Mouse (Mus musculus) forebrain, embryonic 14.5 days (tissue): ENCODE results near the gene Fes. TPM values are rescaled to one million over a fixed set of nuclear protein-coding genes. Genes with fewer than 3 reads are reported as not detected.
A peak's percentile ranks its signal among the peaks of the same experiment; 100 is the strongest.

ENCODE experiments used
- ATAC-seq: fragments of 200-750 bp; cut with Nextera tagmentation; 2 replicates; pipeline ENCODE4 v1.8.0; 2017; ENCODE audit warnings: mild to moderate bottlenecking, moderate library complexity
- DNase-seq: peaks from one replicate; pipeline ENCODE4 v3.0.0-alpha.2; 2015; ENCODE audit warnings: low spot score
- H3K27ac ChIP-seq: fragments of 300-500 bp; sonication (generic); 2 replicates; pipeline ENCODE4 v1.5.1; 2014; ENCODE audit warnings: low read depth, mild to moderate bottlenecking, control low read depth, low read length, moderate library complexity
- H3K27me3 ChIP-seq: fragments of 300-500 bp; sonication (generic); replicated peaks from 2 replicates; pipeline ENCODE4 v1.6.1; 2014; ENCODE audit warnings: low read length, control low read depth, mixed read lengths; ENCODE audit not compliant: control insufficient read depth, insufficient read depth
- H3K36me3 ChIP-seq: fragments of 300-500 bp; sonication (generic); 2 replicates; pipeline ENCODE4 v1.6.1; 2014; ENCODE audit warnings: low read length, control low read depth; ENCODE audit not compliant: control insufficient read depth, insufficient read depth
- H3K4me1 ChIP-seq: fragments of 300-500 bp; sonication (generic); 2 replicates; pipeline ENCODE4 v1.6.1; 2014; ENCODE audit warnings: antibody characterized with exemption, low read length, control low read depth; ENCODE audit not compliant: control insufficient read depth, insufficient read depth
- H3K4me2 ChIP-seq: fragments of 300-500 bp; sonication (generic); 2 replicates; pipeline ENCODE4 v1.6.1; 2014; ENCODE audit warnings: mild to moderate bottlenecking, control low read depth, low read length
- H3K4me3 ChIP-seq: fragments of 300-500 bp; sonication (generic); 2 replicates; pipeline ENCODE4 v1.5.1; 2014; ENCODE audit warnings: low read depth, low read length, control low read depth
- H3K9ac ChIP-seq: fragments of 300-500 bp; sonication (generic); 2 replicates; pipeline ENCODE4 v1.6.1; 2014; ENCODE audit warnings: mild to moderate bottlenecking, low read length, control low read depth, moderate library complexity
- H3K9me3 ChIP-seq: fragments of 300-500 bp; sonication (generic); replicated peaks from 2 replicates; pipeline ENCODE4 v1.6.1; 2016; ENCODE audit warnings: low read length, control low read depth, mixed read lengths; ENCODE audit not compliant: control insufficient read depth
- WGBS: fragments of 180-500 bp; shearing (Covaris S2); extraction: QIAGEN DNeasy Blood & Tissue Kit; methylation state at CpG from one replicate; pipeline ENCODE4 v1.1.7; 2014; 5-methylcytosine and 5-hydroxymethylcytosine counted together
- polyA plus RNA-seq: library from polyadenylated mRNA; unstranded; fragments of >200 nt; fragmentation: Nextera tagmentation; extraction: Ambion mirVana; gene quantifications from 2 replicates; pipeline ENCODE4 v1.2.1, GENCODE M21; 2014

The Fes gene
- polyA plus RNA-seq, 1 experiment from 2014 or later, result 2.4 TPM

DNA sequence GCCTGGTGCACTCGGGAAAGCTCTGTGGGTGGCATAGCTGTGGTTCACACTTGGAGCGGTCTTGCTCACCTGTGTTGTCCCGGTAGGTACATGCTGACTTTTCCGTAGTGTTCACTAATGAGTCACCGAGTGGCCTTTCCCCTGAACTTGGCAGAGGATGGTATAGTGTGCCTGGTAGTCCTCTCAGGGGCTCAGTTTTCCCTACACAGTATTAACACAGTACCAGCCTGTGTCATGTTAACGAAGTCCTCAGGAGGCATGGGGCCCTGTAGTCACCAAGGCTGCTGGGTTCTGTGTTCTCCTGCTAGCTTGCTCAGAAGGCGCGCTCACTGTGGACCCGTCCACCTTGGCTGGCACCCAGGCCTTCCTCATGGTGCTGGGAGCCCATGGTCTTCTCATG lies 22.6 kb upstream of the Fes start:
- no peak for ATAC-seq
- no peak for DNase-seq
- Histone ChIP-seq H3K4me1 (no peaks in the 10 kb centered on the region), H3K9ac (no peak overlapping the region), H3K27ac (no peak overlapping the region), H3K4me2 (no peak overlapping the region), H3K9me3 (no peaks in the 10 kb centered on the region), H3K27me3 (no peaks in the 10 kb centered on the region), H3K36me3 (no peaks in the 10 kb centered on the region), H3K4me3 (no peak overlapping the region)
- 76% methylated on average over 9 of the region's 9 CpGs for WGBS

DNA sequence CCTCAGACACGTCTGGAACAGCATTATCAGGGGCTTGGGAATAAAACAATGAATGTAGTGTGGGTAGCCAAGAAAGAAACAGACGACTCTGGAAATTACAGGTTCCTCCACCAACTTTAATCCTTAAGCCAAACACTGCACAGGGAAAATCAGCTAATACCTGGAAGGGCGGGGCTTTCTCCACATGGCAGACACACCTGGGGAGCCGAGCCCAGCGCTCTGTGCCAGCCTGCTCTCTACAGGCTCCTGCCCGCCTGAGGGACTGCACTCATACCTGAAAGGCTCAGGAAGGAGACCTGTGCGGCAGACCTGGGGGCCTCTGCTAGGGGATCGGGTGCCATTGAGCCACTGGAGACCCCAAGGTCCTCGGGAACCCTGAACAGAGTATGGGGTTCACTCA lies 20.0 kb upstream of the Fes start:
- no peaks in the 10 kb centered on the region; the same call in 1 of the 2 replicates for H3K4me1 ChIP-seq
- no peak overlapping the region for H3K4me2 ChIP-seq
- H3K36me3 ChIP-seq, result no peaks in the 10 kb centered on the region
- 80% methylated on average over 9 of the region's 9 CpGs for WGBS
- ATAC-seq (no peak), DNase-seq (no peak)
- no peaks in the 10 kb centered on the region for H3K9me3 ChIP-seq
- no peaks in the 10 kb centered on the region for H3K27me3 ChIP-seq
- H3K4me3 ChIP-seq, result no peak overlapping the region
- H3K9ac ChIP-seq, result no peak overlapping the region
- no peak overlapping the region for H3K27ac ChIP-seq

DNA sequence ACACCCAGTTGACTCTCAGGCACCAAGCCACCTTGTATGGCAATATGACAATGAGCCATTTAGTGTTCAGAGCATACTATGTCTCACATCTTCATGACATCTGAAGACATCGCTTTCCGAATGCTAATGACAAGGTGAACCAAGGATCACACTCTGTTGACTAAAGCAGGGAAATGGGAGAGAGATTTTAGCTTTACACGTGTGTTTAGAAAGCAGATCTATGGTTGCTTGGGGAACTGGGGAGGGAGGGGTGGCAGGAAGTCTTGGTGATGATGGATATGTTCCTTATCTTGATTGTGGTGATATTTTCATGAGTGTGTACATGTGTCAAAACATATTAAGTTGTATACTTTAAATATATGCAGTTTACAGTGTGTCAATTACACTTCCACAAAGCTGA lies 18.4 kb upstream of the Fes start:
- H3K27ac ChIP-seq, result no peak overlapping the region
- 85% methylated on average over 3 of the region's 3 CpGs for WGBS
- H3K4me3 ChIP-seq, result no peak overlapping the region
- H3K36me3 ChIP-seq, result no peaks in the 10 kb centered on the region
- no peak overlapping the region for H3K4me2 ChIP-seq
- ATAC-seq, result no peak
- H3K9ac ChIP-seq, result no peak overlapping the region
- no peak for DNase-seq
- H3K4me1 ChIP-seq, result peaks cover 6% of the 10 kb centered on the region
- no peaks in the 10 kb centered on the region for H3K27me3 ChIP-seq
- no peaks in the 10 kb centered on the region for H3K9me3 ChIP-seq

DNA sequence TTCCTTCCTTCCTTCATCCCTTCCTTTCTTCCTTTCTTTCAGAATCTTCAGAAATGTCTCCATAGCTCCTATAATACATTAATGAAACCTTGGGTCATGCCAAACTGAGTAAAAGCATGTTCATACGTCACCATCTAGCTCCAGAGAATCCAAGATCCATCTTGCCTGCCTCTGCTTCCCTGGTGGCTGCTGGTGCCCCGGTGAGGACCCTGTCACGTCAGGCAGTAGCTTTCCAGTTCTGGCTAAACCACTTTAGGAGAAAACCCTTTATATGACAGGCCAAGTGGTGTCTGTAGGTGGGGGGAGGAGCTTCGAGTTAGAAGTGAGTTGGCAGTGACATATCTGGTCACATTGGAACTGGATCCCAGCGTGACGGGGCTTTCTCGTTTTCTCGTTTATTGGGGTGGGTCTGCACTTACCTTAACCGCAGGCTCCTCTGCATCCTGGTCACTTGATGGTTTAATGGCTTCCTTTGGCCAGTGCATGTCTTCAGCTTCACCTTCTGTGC lies 17.5 kb upstream of the Fes start, which contains the start of gene Furin:
Gene Furin, minus strand, starts transcription at position 249 of the 508 bp plus-strand sequence.
- Histone ChIP-seq H3K4me1 (peaks cover 12% of the 10 kb centered on the region), H3K9ac (no peak within 1 kb of the TSS), H3K4me2 (no peak within 1 kb of the TSS), H3K4me3 (no peak within 1 kb of the TSS), H3K27me3 (no peaks in the 10 kb centered on the region), H3K27ac (no peak within 1 kb of the TSS), H3K36me3 (no peaks in the 10 kb centered on the region), H3K9me3 (no peaks in the 10 kb centered on the region)
- DNase-seq (no peak), ATAC-seq (no peak)
- 76% methylated on average over 9 of the region's 9 CpGs for WGBS

DNA sequence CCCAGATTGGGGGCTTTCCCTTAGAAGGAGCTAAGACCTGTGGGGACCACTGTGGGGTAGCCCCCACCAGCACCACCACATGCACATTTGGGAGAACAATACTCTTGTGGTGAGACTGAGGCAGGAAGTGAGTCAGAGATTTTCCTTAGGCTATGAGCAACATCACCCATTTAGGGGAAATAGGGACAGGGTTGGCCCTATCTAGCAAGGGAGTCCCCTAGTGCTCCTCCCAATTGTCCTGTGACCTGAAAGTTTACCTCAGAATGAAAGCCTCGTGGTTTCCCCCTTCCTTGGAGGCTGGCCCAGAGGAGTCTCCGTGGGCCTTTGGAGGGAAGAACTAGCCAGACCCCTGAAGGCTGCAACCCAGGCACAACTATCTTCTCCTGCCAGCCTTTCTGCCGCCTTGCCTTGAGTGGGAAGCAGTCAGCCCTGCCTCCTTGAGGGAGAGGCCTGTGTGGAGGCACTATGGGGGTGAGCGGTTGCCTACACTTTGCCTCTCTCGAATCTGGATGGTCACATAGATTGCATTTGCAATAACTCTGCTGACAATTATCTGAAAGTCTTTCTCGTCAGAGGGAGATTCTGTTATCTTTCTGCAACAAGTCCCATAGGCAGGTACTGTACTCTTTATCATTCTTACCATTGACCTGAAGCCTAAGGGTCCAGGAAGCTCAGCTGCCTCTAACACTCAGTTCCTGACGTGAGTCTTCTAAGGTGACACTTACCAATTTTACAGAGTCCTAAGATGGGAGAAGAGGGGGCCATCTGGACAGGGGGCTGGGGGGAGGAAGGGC lies 16.6 kb upstream of the Fes start:
- WGBS, result 69% methylated on average over 7 of the region's 7 CpGs
- H3K4me3 ChIP-seq, result no peak overlapping the region
- DNase-seq (no peak), ATAC-seq (no peak)
- no peaks in the 10 kb centered on the region for H3K27me3 ChIP-seq
- H3K9me3 ChIP-seq, result no peaks in the 10 kb centered on the region
- H3K4me2 ChIP-seq, result no peak overlapping the region
- no peak overlapping the region for H3K9ac ChIP-seq
- peaks cover 12% of the 10 kb centered on the region for H3K4me1 ChIP-seq
- H3K27ac ChIP-seq, result no peak overlapping the region
- no peaks in the 10 kb centered on the region for H3K36me3 ChIP-seq

DNA sequence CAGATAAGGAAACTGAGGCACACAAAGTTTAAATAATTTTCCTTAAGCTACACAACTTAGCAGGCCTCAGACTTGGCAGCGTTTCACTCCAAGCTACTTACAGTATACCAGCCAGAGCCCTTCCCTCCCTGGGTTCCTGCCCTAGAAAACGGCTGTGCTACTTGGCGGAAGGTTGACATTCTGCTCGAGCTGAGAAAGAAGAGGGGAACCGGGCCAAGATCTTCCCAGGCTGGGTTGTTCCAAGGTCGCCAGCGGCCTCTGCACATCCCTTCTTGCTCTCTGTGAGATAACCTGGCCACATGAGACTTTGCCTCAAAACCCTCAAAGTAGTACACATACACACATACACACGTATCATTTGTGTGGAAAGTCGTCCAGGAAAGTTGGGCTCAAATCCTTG lies 15.8 kb upstream of the Fes start:
- peaks cover 12% of the 10 kb centered on the region for H3K4me1 ChIP-seq
- no peak overlapping the region for H3K9ac ChIP-seq
- WGBS, result 49% methylated on average over 9 of the region's 9 CpGs
- H3K36me3 ChIP-seq, result no peaks in the 10 kb centered on the region
- no peaks in the 10 kb centered on the region for H3K9me3 ChIP-seq
- ATAC-seq, result no peak
- H3K27me3 ChIP-seq, result no peaks in the 10 kb centered on the region
- peak overlapping the region; percentile 93 for H3K4me2 ChIP-seq
- peak overlapping the region; percentile 93; the same call in 1 of the 2 replicates for H3K4me3 ChIP-seq
- no peak overlapping the region for H3K27ac ChIP-seq
- DNase-seq, result peak; percentile 81

DNA sequence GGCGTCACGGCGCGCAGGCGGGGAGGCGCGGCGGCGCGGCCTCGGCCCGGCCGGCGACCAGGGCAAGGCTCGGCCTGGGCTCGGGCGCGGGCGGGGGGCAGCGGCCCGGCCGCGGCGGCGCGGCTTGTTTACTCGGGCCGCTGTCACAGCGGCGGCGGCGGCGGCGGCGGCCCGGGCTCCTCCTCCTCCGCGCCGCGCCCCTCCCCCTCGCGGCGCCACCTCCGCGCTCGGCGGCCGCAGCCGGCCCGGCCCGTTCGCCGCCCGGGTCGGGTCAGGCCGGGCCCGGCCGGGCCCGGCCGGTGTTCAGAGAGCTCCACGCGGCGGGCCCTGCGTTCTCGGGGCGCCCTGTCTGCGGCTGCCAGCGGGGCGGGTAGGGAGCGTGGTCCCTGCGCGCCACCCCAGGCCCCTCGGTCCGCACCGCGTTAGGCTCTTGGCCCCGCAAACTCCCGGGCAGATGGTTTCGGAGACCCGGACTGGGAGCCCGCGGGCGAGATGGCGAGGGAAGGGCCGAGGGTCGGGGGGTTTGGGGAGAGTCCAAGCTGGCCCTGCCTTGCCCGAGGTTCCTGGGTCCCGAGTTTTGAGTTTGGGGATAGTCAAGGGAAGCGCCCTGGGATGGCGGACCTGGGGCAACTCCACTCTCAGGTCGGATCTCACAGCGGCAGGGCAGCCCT lies 15.0 kb upstream of the Fes start:
- DNase-seq (peak; percentile 58), ATAC-seq (peak; percentile 81)
- Histone ChIP-seq H3K27ac (peak overlapping the region; percentile 71; the same call in 1 of the 2 replicates), H3K27me3 (no peaks in the 10 kb centered on the region), H3K9me3 (no peaks in the 10 kb centered on the region), H3K36me3 (0 out of 2 replicates have a peak, but pooled peaks cover 1% of the 10 kb centered on the region), H3K9ac (peak overlapping the region; percentile 93), H3K4me3 (peak overlapping the region; percentile 93), H3K4me1 (peaks cover 12% of the 10 kb centered on the region), H3K4me2 (peak overlapping the region; percentile 93)
- under 1% methylated on average over 46 of the region's 92 CpGs for WGBS

DNA sequence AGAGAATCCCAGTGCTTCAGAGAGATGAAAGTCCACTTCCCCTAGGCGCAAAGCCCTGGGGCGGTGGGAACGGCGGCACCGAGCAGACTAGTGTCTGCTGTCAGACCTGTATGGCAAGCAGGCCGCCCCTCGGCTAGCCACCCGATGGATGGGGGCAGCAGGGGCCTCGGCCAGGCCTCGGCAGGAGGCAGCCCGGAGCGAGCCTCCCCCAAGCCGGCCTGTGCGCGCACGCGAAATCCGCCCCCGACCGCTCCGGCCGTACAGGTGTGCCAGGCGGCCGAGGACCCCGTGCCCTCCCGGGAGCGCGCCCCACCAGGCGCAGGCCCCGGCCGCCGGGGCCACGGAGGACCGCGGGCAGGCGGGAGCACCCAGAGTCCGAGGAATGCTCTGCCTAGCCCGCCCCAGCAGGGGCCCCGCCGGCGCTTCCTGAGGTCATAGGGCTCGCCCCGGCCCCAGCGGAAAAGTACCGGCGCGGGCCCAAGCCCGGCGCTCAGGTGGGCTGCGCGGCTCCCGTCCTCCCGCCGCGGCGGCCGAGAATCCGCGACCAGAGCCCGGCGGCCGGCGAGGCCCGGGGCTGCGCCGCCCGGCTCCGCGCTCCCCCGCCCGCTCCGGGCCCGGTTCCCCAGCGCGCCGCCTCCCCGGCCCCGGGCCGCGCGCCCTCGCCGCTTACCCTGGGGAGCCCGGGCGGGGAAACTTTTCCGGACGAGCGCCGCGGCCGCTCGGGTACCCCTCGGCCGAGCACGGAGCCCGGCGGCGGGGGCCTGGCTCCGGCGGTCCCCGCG lies 14.3 kb upstream of the Fes start:
- ATAC-seq, result peak; percentile 51
- peak overlapping the region; percentile 93 for H3K4me2 ChIP-seq
- H3K4me3 ChIP-seq, result peak overlapping the region; percentile 93
- H3K36me3 ChIP-seq, result 0 out of 2 replicates have a peak, but pooled peaks cover 6% of the 10 kb centered on the region
- no peaks in the 10 kb centered on the region for H3K27me3 ChIP-seq
- peaks cover 12% of the 10 kb centered on the region for H3K4me1 ChIP-seq
- WGBS, result under 1% methylated on average over 44 of the region's 102 CpGs
- no peaks in the 10 kb centered on the region for H3K9me3 ChIP-seq
- peak overlapping the region; percentile 71; the same call in 1 of the 2 replicates for H3K27ac ChIP-seq
- peak overlapping the region; percentile 93 for H3K9ac ChIP-seq
- peak; percentile 21 for DNase-seq
